Comparison of ENCODE assay signal across 8 mouse cellular contexts in the genomic region with DNA sequence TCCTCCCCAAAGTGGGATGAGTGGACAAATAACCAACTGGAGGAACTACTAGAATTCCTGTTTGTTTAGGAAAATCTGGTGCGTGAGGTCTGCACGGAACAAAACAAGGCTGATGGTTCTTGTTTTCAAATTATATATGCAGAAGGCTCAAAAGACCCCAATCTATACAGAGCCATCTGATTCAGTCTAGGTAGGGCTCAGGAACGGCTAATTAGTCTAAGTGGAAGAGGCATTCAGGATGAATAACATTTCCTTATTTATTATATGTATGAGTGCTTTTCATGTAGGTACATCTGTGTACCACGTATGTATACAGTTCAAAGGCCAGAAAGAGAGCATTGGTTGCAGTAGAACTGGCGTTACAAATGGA. TPM values are rescaled to one million over a fixed set of nuclear protein-coding genes. Genes with fewer than 3 reads are reported as not detected.
DNase-seq lines count a peak whose midpoint lies in the region; ATAC-seq and TF ChIP-seq lines count a peak whose summit lies in the region.

No protein-coding gene starts in this region.

- peaks cover 14% of the 10 kb centered on the region for H3K4me1 ChIP-seq in heart, embryonic 16.5 days (ENCODE audit: control insufficient read depth, insufficient read depth, low read length)
- H3K4me1 ChIP-seq in cortical plate, adult 2 months (ENCODE audit: control insufficient read depth, insufficient read depth, low read length), result no peaks in the 10 kb centered on the region
- peaks cover 18% of the 10 kb centered on the region for H3K4me1 ChIP-seq in hindbrain, embryonic 15.5 days (replicated peaks)
- H3K4me1 ChIP-seq in midbrain, embryonic 14.5 days (ENCODE audit: control insufficient read depth, insufficient read depth, low read length), result peaks cover 15% of the 10 kb centered on the region

- 45% methylated on average over 5 of the region's 5 CpGs for WGBS in heart, embryonic 16.5 days
- WGBS in hindbrain, embryonic 15.5 days, result 46% methylated on average over 5 of the region's 5 CpGs
- 47% methylated on average over 5 of the region's 5 CpGs for WGBS in midbrain, embryonic 14.5 days

- intact Hi-C loops in heart, postnatal 36 days (cut with DNase I), result loop anchor here (1.0 to 5.0 kb wide), 3 partner anchors 53 to 254 kb away; no protein-coding TSS in a partner anchor

- ATAC-seq in heart, embryonic 16.5 days (replicated peaks; ENCODE audit: extremely low read depth, insufficient read depth, low FRiP score), result no peak
- ATAC-seq in hindbrain, embryonic 15.5 days (ENCODE audit: low FRiP score, low read depth), result peak; percentile 27; the same call in 1 of the 2 replicates
- ATAC-seq in midbrain, embryonic 14.5 days (ENCODE audit: low FRiP score, low TSS enrichment), result peak; percentile 14; the same call in 1 of the 2 replicates
- no peak for ATAC-seq in megakaryocyte-erythroid progenitor cell, adult 5-6 weeks (replicated peaks; ENCODE audit: low FRiP score, low TSS enrichment, poor library complexity, severe bottlenecking)

- no peak for TF ChIP-seq POLR2A in cortical plate, adult 2 months (IDR thresholded peaks at IDR 0.05; ENCODE audit: extremely low read depth, insufficient read depth, low read length)

- no peaks in the 10 kb centered on the region for H3K27me3 ChIP-seq in heart, embryonic 16.5 days (ENCODE audit: control insufficient read depth, insufficient read depth, low read length)
- no peaks in the 10 kb centered on the region for H3K27me3 ChIP-seq in hindbrain, embryonic 15.5 days
- no peaks in the 10 kb centered on the region for H3K27me3 ChIP-seq in midbrain, embryonic 14.5 days (ENCODE audit: control insufficient read depth, insufficient read depth, low read length)

- H3K4me2 ChIP-seq in heart, embryonic 16.5 days (ENCODE audit: low read depth, low read length), result no peak overlapping the region
- peak overlapping the region; percentile 91 for H3K4me2 ChIP-seq in hindbrain, embryonic 15.5 days
- peak overlapping the region; percentile 96; the same call in 1 of the 2 replicates for H3K4me2 ChIP-seq in midbrain, embryonic 14.5 days (ENCODE audit: low read length)

- peak overlapping the region; percentile 75 for H3K4me3 ChIP-seq in heart, embryonic 16.5 days (ENCODE audit: low read length)
- peak overlapping the region; percentile 62 for H3K4me3 ChIP-seq in cortical plate, adult 2 months (ENCODE audit: insufficient read depth, low read length)
- peak overlapping the region; percentile 69 for H3K4me3 ChIP-seq in hindbrain, embryonic 15.5 days
- H3K4me3 ChIP-seq in midbrain, embryonic 14.5 days (replicated peaks; ENCODE audit: low read depth, low read length), result peak overlapping the region; percentile 74

- H3K9ac ChIP-seq in heart, embryonic 16.5 days (ENCODE audit: low read length), result no peak overlapping the region
- no peak overlapping the region for H3K9ac ChIP-seq in hindbrain, embryonic 15.5 days
- H3K9ac ChIP-seq in midbrain, embryonic 14.5 days (replicated peaks; ENCODE audit: low read length), result peak overlapping the region; percentile 80; the same call in 1 of the 2 replicates

- DNase-seq in heart, postnatal 36 days, result no peak
- DNase-seq in midbrain, embryonic 14.5 days, result no peak
- DNase-seq in adrenal gland, adult 8-10 months, result no peak
- no peak for DNase-seq in retina, embryonic 14.5 days (ENCODE audit: low spot score)

- no peak overlapping the region for H3K27ac ChIP-seq in heart, embryonic 16.5 days (ENCODE audit: low read length)
- H3K27ac ChIP-seq in cortical plate, adult 2 months (ENCODE audit: insufficient read depth, low read length), result no peak overlapping the region
- H3K27ac ChIP-seq in hindbrain, embryonic 15.5 days (replicated peaks), result no peak overlapping the region
- no peak overlapping the region for H3K27ac ChIP-seq in midbrain, embryonic 14.5 days (replicated peaks; ENCODE audit: low read depth, low read length)

- peaks cover 7% of the 10 kb centered on the region; the same call in 1 of the 2 replicates for H3K36me3 ChIP-seq in heart, embryonic 16.5 days (ENCODE audit: control insufficient read depth, insufficient read depth)
- no peaks in the 10 kb centered on the region for H3K36me3 ChIP-seq in hindbrain, embryonic 15.5 days
- H3K36me3 ChIP-seq in midbrain, embryonic 14.5 days (ENCODE audit: control insufficient read depth, insufficient read depth, low read length), result no peaks in the 10 kb centered on the region

- no peak for TF ChIP-seq CTCF in cortical plate, adult 2 months (IDR thresholded peaks at IDR 0.05; ENCODE audit: extremely low read depth, insufficient read depth, low read length)

- H3K9me3 ChIP-seq in heart, embryonic 16.5 days (replicated peaks; ENCODE audit: control insufficient read depth, low read length), result no peaks in the 10 kb centered on the region
- H3K9me3 ChIP-seq in hindbrain, embryonic 15.5 days, result no peaks in the 10 kb centered on the region
- H3K9me3 ChIP-seq in midbrain, embryonic 14.5 days (ENCODE audit: control insufficient read depth, low read length), result no peaks in the 10 kb centered on the region

RNA-seq across cellular contexts. Expression of a gene that starts 7.6 kb away (rescaled TPM):
- polyA plus RNA-seq in heart, embryonic 16.5 days (2015; fragmentation: Nextera tagmentation; extraction: Ambion mirVana), result 41.7 and 44.4 TPM in 2 replicates
- total RNA-seq in heart, postnatal 36 days (2021), result 1 to 10 TPM; 6.4 to 7.2 TPM
- polyA plus RNA-seq in cortical plate, adult 2 months (2012; rRNA removed), result 8.8 and 9.2 TPM in 2 replicates
- polyA plus RNA-seq in hindbrain, embryonic 15.5 days (2015; fragmentation: Nextera tagmentation; extraction: Ambion mirVana), result 35.4 and 40.3 TPM in 2 replicates
- polyA plus RNA-seq in midbrain, embryonic 14.5 days (2014; fragmentation: Nextera tagmentation; extraction: Ambion mirVana), result 26.4 and 28.6 TPM in 2 replicates
- 10 to 100 TPM; 12.7 to 18.0 (median 15.7) TPM for total RNA-seq in adrenal gland, adult 8-10 months (2022)
- total RNA-seq in megakaryocyte-erythroid progenitor cell, adult 5-6 weeks (2014; fragmentation: Nextera tagmentation), result 70.1 and 82.4 TPM in 2 replicates
- 40.0 and 64.8 TPM in 2 replicates for total RNA-seq in megakaryocyte-erythroid progenitor cell, adult 5-6 weeks (2017)

RNA-seq across cellular contexts. Expression of a gene that starts 16.5 kb away (rescaled TPM):
- 71.5 and 72.2 TPM in 2 replicates for polyA plus RNA-seq in heart, embryonic 16.5 days (2015; fragmentation: Nextera tagmentation; extraction: Ambion mirVana)
- 10 to 100 TPM; 25.0 to 28.8 TPM for total RNA-seq in heart, postnatal 36 days (2021)
- 14.9 and 16.6 TPM in 2 replicates for polyA plus RNA-seq in cortical plate, adult 2 months (2012; rRNA removed)
- 71.9 and 80.2 TPM in 2 replicates for polyA plus RNA-seq in hindbrain, embryonic 15.5 days (2015; fragmentation: Nextera tagmentation; extraction: Ambion mirVana)
- polyA plus RNA-seq in midbrain, embryonic 14.5 days (2014; fragmentation: Nextera tagmentation; extraction: Ambion mirVana), result 82.2 and 84.0 TPM in 2 replicates
- 10 to 100 TPM; 29.4 to 44.1 (median 41.8) TPM for total RNA-seq in adrenal gland, adult 8-10 months (2022)
- 42.1 and 56.8 TPM in 2 replicates for total RNA-seq in megakaryocyte-erythroid progenitor cell, adult 5-6 weeks (2014; fragmentation: Nextera tagmentation)
- 52.0 and 57.9 TPM in 2 replicates for total RNA-seq in megakaryocyte-erythroid progenitor cell, adult 5-6 weeks (2017)

RNA-seq across cellular contexts. Expression of a gene that starts 42.6 kb away (rescaled TPM):
- polyA plus RNA-seq in heart, embryonic 16.5 days (2015; fragmentation: Nextera tagmentation; extraction: Ambion mirVana), result 2.1 and 2.6 TPM in 2 replicates
- total RNA-seq in heart, postnatal 36 days (2021), result under 1 TPM in 1 of 2 experiments, not detected in 1; 0.98 TPM
- polyA plus RNA-seq in cortical plate, adult 2 months (2012; rRNA removed), result 3.8 and 5.3 TPM in 2 replicates
- polyA plus RNA-seq in hindbrain, embryonic 15.5 days (2015; fragmentation: Nextera tagmentation; extraction: Ambion mirVana), result 3.1 and 3.4 TPM in 2 replicates
- polyA plus RNA-seq in midbrain, embryonic 14.5 days (2014; fragmentation: Nextera tagmentation; extraction: Ambion mirVana), result 1.3 TPM in 2 replicates
- 1 to 10 TPM; 2.6 to 5.1 (median 3.9) TPM for total RNA-seq in adrenal gland, adult 8-10 months (2022)
- total RNA-seq in megakaryocyte-erythroid progenitor cell, adult 5-6 weeks (2014; fragmentation: Nextera tagmentation), result not detected in 2 replicates
- not detected in 2 replicates for total RNA-seq in megakaryocyte-erythroid progenitor cell, adult 5-6 weeks (2017)

Comparison
In these comparisons a context has a peak if more than half of its experiments do, and no peak if none do; other contexts are left out.
1. ATAC-seq: peak in hindbrain, embryonic 15.5 days (single experiment) and midbrain, embryonic 14.5 days (single experiment); none in heart, embryonic 16.5 days (single experiment) and megakaryocyte-erythroid progenitor cell, adult 5-6 weeks (single experiment).
2. Peak in every context shown above with its lines, with median percentiles within 50 percentile points of each other: H3K4me3 ChIP-seq.